Mouse (Mus musculus) B cell, adult 2 months (primary cell): ENCODE measurements at regions not wholly inside any gene's neighbourhood (a gene's known extent, or its start where the extent isn't known, plus 50 kb on each side); places are given as distances from the start of the nearest gene placed in this dataset.

Source experiments
- DNase-seq, 2 experiments: peaks; one replicate each; pipeline ENCODE4 v3.0.0; 2022

- no peak for DNase-seq
Observed at GRCm38 (mm10) chr10:67658005-67658545, 109.3 kb upstream of the Ado start.

- no peak for DNase-seq
Observed at GRCm38 (mm10) chr10:67657305-67657704, 108.5 kb upstream of the Ado start.

GRCm38 (mm10) chr10:67654518-67654917, 105.8 kb upstream of the Ado start:
- no peak for DNase-seq

GRCm38 (mm10) chr10:67652300-67652699, 103.5 kb upstream of the Ado start:
- no peak for DNase-seq

- DNase-seq, result no peak
Observed at GRCm38 (mm10) chr10:67651386-67651785, 102.6 kb upstream of the Ado start.

- DNase-seq, result peak in 1 of 2 experiments; percentile 11
Observed at GRCm38 (mm10) chr10:67647777-67648727, 99.3 kb upstream of the Ado start.

DNA sequence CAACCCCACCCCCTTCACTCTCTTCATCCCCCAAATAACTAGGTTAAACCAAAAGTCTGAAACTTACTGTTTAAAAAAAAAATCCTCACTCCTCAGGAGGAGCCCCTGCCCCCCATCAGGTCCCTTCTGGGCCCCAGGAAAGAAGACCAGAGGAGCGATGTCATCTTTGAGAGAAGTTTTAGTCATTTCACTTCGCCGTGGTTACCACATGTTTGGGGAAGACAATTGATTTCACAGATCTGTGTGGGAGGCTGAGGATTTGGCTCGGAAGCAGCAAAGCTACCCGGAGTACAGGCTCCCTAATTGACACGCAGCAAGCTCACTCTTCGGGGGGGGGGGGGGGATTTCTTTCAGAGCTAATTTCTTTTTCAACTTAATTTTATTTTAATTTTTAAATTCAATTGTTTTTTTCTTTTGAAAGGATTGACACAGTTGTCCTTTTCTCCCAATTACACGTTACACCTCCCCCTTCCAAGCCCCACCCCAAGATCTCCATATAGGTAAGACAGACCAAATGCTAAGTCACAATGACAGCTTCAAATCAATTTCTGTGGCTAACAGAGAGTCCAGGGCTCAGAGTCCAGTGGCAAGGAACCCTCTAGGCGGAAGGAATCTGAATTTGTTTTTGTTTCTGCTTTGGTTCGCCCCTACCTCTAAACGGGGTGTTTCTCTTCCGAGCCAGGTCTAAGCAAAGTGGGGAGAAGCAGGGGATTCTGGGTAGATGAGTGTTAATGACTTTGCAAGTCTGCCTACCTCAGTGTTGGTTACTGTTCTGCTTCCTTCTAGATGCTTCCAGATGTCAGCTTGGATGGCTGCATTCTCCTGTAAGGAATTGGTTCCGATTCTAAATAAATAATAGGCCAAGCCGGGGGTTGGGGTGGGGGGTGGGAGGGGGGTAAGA, 98.2 kb upstream of the Ado start:
- peak; percentile 52 to 56 for DNase-seq

DNA sequence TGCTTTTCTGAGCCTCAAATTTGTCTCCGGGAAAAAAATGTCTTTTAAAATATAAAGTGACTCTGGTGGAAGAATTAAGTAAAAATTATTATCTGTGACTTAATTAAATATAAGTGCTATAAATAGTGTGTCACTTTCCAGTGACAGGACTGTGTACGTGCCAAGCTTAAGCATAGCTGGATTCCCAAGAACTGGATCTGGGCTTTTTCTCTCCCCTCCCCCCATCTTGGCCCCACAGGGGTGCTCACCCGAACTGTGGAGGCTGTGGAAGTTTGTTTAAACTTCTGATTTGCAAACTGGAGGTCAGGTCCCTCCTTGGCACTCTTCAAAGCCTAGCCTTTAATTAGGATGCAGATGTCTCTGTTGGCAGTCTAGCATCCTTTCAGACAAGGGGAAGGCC, 97.1 kb upstream of the Ado start:
- DNase-seq, result no peak

DNA sequence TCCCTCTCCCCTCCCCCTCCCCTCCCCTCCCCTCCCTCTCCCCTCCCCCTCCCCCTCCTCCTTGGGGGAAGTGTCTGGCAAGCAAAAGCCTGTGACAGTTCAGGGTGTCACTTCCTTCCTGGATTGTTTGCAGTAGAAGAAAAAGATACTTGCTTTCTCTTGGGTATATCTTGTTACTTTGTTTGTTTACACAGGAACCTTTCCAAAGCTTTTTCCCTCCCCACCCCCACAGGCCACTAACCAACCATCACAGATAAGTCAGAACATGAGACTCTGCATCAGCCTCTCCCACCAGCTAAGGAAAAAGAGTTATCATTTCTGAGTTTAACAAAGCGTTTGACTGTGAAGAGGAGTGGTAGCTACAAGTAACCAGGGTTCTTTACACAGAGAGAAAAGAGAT, 95.5 kb upstream of the Ado start:
- peak; percentile 38 to 40 for DNase-seq

DNA sequence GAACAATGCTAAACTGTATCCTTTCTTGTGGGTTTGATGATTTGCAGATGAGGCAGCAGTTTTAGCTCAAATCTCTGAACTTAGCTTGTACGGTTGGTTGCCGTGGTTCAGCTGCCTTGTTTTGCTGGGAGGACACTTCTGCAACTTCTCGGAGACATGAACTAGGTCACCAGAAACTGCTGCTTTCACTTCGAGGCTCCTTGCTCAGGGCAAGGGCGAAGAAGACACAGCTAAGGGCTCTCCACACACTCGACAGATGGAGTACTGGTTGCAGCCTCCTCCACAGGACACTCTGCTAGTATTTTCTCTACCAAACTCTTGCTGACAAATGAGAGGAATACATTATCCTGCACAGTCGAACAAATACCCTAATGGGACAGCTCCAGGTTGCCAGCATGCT, 94.9 kb upstream of the Ado start:
- peak in 1 of 2 experiments; percentile 8 for DNase-seq

DNA sequence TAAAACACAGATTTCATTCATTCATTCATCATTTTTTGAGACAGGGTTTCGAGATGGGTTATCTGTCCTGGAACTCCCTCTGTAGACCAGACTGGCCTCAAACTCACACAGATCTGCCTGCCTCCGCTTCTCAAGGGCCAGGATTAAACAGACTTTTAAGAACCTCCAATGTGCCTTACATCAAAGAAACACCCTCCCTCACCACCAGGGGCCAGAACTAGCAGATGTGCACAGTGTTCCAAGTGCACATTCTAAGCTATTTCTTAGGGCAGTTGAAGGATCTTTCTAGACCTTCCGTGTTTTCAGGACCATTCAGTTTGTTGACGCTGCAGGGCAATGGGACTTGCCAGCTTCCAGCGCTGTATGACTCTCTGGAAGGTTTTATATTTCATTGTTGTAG, 88.6 kb upstream of the Ado start:
- DNase-seq, result peak; percentile 54 to 58

DNA sequence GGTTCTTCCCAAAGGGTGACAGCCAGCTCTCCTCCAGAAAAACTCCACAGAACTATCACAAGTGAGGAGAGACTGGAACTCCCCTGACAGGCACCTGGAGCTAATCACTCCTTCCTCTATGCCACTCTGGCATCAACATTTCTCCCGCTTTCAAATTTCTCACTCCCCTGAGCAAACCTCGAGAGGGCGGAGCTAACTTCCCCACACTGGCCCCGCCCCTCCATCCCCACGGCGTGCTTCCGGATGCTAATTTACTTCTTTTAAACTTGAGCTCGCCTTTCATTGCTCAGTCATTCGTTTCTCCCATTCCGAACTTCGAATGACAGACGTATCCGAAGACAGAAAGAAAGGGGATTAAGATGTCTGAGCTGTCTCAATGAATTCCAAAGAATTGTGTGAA, 87.8 kb upstream of the Ado start:
- peak; percentile 83 to 84 for DNase-seq

DNA sequence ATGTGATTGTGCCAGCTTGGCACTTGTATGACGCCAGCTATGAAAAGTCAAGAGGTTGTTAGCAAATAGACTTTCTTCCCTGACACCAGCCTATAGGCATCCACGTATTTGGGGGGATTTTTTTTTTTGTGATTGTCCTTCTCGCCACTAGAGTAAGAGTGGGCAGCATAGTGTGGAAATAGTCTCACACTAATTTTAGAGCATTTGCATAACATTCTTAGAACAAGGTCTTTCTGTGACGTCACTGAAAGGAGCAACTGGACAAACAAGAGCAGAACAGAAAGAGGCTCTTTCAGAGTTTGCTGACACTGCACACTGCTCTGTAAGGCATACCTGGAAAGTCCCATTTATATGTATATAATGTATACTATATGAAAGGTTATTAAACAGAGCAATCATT, 86.0 kb upstream of the Ado start:
- peak in 1 of 2 experiments; percentile 8 for DNase-seq

- DNase-seq, result peak; percentile 55 to 58
Observed at GRCm38 (mm10) chr10:67633063-67633462, 84.3 kb upstream of the Ado start.

DNA sequence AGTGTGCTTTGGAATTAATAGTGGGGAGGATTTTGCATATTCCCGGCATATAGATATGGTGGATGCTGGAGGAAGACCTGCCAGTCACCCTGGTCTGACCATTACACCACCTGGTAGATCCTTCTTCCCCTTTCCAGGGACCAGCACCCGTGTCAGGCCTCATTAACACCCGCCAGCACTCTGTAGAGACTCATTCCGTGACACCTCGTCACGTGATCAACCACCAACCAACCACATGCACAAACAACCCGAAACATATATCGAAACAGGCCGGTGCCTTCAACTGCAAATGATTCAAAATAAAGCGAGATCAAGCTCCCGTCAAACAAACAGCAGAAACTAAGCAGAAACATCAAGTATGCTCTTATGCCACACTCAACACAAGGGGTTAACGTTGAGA, 74.6 kb upstream of the Ado start:
- DNase-seq, result no peak

- DNase-seq, result peak; percentile 49 to 52
Observed at GRCm38 (mm10) chr10:67620018-67620417, 71.3 kb upstream of the Ado start.

DNA sequence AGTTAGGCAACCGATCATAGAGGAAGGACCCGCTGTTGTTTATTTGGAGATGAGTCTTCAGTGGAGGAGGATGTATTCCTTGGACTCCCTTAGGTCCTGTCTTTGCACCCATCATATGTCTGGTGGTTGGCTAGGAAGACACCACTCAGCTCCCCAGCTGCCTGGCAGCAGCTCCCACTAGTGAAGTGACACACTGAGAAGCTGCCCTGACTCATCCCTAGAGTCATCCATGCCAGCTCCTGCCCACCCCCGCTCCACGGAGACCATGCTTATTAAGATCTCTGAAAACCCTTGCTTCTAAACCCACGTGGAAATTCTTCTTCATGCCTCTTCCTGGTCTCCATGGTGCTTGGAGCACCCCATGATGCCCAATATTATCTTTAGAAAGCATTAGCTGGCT, 69.4 kb upstream of the Ado start:
- no peak for DNase-seq

- no peak for DNase-seq
Observed at GRCm38 (mm10) chr10:67615016-67615415, 66.3 kb upstream of the Ado start.

DNA sequence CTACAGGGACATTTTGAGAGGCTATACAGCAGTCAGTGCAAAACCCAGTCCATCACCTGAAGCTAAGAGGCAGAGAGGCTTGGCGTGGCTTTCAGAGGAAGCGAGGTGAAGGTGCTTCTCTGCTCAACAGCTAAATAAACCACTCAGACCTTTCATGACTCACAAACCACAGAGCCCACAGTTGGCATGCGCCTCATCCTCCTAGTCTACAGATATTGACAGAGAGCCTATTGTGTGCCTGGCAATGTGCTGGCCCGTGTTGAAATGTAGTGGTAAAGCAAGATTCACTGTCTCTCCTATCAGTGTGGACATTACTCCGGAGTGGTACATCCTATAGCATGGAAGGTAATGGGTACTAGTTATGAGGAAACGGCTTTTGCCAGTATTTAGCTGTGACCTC, 61.9 kb upstream of the Ado start:
- DNase-seq, result no peak

DNA sequence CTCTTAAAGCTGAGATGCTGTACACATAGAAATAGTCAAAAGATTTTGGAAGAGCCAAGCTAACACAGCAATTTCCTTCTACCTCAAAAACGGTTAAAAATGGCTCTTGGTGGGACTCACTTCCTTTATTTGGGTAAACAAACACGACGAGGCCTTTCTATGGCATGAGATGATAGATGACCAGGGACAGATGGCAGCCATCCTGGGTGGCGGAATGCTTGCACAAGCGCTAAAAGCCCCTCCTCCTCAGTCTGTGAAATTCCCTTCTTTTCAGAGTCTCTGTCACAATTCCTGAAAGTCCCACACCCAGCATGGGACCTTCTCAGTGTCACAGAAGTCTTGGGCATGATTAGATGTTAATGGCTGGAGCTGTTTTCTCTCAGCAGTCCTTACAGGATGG, 59.3 kb upstream of the Ado start:
- no peak for DNase-seq

DNA sequence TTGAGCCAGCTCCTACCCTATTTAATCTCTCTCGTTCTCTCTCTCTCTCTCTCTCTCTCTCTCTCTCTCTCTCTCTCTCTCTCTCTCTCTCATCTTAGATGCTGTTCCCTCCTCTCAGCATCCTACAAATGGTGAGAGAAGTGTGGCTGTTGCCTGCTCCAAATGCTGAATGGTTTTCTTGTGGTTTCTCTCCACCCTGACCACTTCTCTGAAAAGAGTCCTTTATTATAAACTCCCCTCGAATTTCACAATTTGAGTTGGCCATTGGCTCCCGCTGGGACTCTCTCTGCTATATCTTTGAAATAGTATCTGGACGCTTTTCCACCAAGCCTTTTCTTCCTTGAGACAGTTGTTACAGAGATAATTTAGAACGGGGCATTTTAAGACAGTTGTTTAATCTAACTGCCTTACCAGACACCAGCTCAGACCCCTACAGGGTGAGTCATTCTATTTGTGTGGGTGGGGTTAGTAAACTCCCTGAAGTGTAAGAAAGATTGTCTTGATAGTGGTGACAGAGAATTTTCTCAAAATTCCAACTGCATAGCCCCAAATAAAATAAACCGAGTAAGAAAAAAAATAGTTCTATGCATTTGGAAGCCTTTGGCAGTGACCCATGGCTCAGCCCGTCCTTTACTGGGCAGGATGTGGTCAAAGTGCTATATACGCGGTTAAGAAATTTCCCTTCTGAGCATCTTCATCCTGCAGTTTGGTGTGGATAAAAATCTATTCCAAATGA, 58.7 kb upstream of the Ado start:
- DNase-seq, result no peak

DNA sequence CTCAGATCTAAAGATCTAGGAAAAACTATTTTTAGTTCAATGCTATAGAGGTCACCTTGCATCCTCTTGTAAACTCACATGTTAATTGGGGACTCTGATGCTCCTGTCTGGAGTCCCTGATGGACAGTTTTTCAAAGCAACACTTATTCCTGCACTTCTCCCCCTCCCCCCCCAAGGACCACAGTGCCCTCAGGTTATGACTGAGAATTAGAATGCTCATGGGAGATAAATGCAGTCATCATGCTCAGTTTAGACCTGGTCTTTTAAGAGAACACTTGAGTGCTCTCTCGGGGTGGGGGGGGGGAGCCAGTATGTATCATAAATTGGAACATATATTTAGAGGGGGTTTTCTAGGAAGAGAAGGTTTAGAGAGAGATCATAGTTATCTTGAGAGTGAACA, 58.0 kb upstream of the Ado start:
- no peak for DNase-seq

DNA sequence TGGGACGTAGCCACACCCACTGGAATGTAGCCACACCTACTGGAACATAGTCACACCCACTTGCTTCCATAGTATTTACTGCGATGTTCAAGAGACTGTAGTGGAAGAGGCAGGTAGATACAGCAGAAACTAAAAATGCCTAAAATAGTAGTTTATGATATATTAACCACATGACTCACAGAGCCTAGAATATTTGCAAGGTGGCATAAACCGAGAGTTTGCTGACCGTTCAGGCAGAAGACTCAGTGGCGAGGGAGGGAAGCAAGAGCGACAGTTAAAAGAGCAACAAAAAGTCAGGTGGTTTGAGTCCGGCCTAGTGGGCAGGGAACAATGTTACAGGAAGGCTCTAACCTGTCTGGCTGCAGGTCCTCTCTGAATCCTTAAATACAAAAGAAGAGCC, 50.6 kb upstream of the Ado start:
- DNase-seq, result no peak
